Mouse (Mus musculus): ENCODE data around the gene Aspscr1.

Gene Aspscr1

DNA sequence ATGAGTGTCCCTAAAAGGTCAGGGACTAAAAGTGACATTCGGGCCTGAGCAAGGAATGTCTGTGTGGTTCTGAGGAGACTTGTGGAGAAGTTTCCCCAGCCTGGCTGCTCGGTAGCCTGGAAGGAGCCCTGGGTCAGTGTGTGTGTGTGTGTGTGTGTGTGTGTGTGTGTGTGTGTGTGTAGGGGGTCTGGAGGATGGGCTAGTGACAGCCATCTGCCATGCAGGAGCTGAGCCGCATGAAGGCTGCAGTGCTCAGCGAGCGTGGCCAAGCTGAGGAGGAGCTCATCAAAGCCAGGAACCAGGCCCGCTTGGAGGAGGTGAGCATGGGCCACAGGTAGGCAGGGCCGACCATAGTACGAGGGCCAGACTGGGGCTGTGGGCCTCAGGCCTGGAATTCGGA lies 46.5 kb downstream of the Aspscr1 start:
- no peak for DNase-seq

- no peak for DNase-seq
Observed at GRCm38 (mm10) chr11:120719841-120720376, 47.1 kb downstream of the Aspscr1 start.

DNA sequence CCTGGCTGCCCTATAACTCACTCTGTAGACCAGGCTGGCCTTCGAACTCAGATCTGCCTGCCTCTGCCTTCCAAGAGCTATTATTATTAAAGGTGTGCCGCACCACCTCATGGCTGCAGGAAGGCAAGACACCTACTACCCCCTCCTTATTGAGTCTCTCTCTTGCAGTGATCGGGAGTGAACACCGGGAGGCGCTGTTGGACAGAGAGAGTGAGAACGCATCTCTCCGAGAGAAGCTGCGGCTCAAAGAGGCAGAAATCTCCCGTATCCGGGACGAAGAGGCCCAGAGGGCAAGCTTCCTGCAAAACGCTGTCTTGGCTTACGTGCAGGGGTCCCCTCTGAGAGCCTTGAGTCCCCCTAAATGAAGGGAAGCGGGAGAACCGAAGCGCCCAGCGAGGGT lies 47.7 kb downstream of the Aspscr1 start:
- peak; percentile 96 for DNase-seq

DNA sequence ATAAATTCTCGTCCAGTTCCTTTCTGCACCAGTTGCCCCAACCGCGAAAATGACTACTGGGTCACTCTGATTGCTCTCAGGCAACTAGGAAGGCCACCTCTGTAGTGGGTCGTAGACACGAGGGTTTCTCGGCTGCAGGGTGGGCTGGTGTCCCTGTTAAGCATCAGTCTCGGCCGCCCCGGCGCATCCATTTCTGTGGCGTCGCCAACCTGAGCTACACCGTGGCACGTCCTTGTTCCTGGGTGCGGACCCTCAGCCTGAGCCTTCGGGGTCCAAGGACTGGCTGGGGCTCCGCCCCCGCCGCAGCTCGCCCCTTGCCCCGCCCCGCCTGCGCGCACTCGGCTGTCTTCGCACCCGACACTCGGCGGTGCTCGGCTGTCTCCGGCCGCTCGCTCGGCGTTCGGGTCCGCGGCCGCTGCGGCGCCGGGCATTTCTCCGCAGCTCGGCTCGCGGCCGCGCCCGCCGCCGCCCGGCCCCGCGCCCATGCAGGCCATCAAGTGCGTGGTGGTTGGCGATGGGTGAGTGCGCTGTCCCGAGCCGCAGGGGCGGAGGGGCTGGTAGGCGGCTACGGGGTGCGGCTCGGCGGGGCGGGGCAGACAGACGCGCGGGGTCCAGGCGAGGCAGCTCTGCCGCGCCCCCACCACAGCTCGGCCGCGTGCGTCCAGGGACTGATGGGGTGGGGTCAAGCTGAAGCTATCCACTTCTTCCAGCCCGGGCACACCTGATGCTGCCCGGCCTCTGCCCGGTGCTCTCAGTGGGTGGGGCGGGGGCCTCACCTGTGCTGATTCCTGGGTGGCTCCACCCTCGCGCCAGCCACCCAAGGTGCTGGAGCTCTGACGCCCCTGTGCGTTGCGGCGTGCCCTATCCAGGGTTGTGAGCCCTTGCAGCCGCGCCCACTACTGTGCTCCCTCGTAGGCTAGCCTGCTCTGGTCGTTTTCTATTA lies 48.6 kb downstream of the Aspscr1 start, which contains the start of gene Rac3:
Rac3 (plus strand) TSS at position 347 of the 943 bp plus-strand sequence.
- DNase-seq: peak; percentile 79

DNA sequence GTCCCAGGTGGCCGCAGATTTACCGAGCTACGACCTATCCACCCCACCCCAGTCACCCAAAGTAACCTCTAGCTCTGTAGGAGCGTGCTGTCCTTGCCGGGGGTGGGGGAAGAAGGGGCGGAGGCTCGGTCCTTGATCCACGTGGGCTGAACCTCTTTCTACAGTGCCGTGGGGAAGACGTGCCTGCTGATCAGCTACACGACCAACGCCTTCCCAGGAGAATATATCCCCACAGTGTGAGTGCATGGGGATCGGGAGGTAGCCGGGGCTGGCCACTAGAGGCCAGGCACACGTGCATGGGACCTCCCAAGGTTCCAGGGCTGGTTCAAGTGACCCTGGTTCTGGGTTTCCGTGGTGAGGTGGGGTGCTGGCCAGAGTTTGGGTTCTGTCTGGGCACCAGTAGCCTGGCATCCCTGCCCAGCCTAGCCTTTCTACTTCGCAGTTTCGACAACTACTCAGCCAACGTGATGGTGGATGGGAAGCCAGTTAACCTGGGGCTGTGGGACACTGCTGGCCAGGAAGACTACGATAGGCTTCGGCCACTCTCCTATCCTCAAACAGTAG lies 49.4 kb downstream of the Aspscr1 start:
- no peak for DNase-seq

DNA sequence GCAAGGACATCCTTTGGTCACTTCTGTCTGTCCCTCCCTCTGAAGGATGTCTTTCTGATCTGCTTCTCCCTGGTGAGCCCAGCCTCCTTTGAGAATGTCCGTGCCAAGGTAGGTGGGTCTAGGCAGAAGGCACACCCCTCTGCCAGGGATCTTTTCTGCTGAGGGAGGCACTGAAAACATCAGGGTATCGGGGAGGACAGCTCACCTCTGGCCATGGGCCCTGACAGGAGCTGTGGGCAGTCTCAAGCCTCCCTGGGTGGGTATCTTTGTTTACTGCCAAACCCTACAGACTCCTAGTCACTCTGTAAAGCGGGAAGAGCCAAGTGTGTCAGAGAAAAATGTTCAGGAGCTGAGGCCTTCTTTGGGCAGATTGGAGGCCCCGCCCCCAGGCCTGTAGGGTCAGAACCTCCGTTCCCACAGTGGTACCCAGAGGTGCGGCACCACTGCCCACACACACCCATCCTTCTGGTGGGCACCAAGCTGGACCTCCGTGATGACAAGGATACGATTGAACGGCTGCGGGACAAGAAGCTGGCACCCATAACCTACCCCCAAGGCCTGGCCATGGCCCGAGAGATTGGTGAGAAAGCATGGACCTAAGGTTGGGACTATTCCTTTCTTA lies 50.1 kb downstream of the Aspscr1 start:
- peak; percentile 36 for DNase-seq

- no peak for DNase-seq
Observed at GRCm38 (mm10) chr11:120723509-120723908, 50.7 kb downstream of the Aspscr1 start.

GRCm38 (mm10) chr11:120726243-120727168 lies 53.7 kb downstream of the Aspscr1 start:
- no peak for DNase-seq

GRCm38 (mm10) chr11:120727169-120727527 lies 54.4 kb downstream of the Aspscr1 start, which contains the start of gene Dcxr:
Gene Dcxr, minus strand, starts transcription at chr11:120727281.
- DNase-seq: peak; percentile 97

DNA sequence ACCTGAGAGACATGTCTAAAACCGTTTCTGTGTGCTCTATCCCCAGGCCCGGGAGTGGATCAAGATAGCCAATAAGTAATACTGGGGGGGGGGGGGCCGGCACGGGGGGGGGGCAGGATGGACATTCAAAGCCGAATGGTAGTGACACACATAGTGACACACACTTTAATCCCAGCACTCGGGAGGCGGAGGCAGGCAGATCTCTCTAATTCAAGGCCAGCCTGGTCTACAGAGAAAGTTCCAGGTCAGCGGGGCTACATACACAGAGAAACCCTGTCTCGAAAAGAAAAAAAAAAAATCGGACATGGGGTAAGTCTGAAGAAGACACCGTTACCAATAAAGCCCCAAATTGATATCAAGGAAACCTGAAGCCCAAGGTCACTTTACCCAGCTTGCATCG lies 54.8 kb downstream of the Aspscr1 start:
- no peak for DNase-seq

GRCm38 (mm10) chr11:120728530-120729240 lies 55.9 kb downstream of the Aspscr1 start:
- no peak for DNase-seq

- DNase-seq: peak; percentile 83
Observed at GRCm38 (mm10) chr11:120729432-120730050, 56.8 kb downstream of the Aspscr1 start.

DNA sequence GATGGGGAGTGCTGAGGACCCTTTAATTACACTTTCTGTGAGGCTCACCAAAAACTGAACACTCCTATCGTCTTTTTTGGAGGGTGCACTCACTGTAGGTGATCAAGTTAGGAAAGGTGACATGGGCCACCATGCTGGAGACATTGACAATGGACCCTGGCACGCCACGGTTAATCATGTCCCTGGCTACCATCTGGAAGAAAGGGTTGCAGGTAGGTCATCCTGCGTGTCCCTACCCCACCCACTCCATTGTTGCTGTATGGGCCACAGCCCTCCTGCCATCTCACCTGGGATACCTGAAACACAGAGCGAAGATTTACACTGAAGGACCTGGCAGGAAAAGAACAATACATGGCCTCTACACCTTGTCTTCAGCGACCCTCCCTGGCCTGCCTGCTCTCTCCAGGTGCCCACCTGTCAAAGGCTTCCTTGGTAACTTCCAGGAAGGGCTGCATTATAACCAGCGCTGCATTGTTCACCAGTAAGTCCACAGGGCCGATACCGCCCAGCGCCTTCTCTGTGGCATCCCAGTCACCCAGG lies 57.6 kb downstream of the Aspscr1 start:
- DNase-seq: no peak

- DNase-seq: no peak
Observed at GRCm38 (mm10) chr11:120731395-120731794, 58.6 kb downstream of the Aspscr1 start.

DNA sequence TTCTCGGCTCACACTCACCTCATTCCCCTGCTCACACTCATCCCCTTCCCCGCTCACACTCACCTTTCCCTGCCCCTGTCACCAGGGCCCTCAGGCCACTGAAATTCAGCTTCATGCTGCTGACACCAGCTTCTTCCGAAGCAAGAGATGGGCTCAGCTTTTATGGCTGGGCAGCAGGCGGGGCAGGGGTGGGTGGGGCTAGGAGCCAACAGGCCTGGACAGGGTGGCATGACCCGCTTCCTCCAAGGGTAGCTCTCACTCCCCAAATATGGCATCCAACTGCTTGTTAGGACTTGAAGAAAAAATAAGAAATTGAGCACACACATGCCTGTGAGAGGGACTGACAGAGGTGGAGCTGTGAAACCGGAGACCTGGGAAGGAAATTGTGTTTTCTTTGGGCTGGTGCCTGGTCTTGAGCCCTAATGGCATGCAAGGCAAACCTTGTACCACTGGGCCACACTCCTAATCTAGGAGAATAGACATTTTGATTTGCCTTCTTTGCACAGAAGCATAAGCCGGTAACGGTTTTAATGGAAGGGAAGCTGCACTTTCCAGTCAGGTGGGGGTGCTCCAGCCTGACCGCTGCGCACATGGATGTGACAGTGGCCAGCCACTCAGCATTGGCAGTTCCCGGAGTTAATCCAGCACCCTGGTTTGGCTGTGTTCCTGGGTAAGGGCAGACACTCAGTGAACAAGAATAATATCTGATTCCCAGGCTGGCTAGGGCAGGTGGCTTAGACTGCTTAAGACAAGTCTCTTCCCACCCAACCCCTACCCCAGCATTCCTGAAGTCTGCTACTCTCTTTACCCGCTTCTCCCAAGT lies 59.3 kb downstream of the Aspscr1 start, which contains the start of gene Cbr2:
Cbr2 (minus strand) TSS at position 257 of the 823 bp plus-strand sequence.
- DNase-seq: peak; percentile 54

DNA sequence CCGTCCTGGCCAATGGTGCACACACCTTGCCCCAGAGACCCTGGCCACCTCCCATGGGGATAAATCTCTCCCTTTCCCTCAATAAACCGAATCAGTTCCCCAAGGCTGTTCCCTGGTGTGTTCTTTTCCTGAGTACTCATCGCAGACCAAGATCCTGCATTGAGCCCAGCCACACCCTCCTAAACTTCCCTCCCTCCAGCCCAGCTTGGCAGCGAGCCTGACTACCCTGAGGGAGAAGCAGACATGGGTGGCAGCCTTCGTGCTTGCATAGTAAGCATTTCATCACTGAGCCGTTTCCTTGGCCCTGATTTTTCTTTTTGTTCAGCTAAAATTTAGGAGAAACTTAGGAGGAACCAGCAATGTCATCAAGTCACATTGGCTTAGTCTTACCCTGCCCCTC lies 60.7 kb downstream of the Aspscr1 start:
- DNase-seq: peak; percentile 79

DNA sequence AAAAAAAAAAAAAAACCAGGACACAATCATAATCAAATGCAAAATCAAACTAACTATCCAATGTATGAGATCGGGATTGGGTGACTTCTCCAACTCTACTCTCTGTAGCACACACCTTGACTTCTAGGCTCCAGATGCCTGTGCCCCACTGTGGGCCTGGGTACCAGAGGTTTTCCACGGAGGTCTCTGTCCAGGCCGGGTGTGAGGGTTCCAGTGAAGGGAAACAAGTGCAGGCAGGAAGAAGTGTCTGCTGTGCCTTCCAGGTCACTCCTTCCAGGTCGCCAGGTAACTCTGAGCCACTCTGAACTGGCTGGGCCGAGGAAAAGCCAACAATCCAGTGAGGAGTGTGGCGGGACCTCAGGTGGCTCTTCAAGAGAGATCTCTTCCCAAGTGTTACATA lies 63.7 kb downstream of the Aspscr1 start:
- no peak for DNase-seq

DNA sequence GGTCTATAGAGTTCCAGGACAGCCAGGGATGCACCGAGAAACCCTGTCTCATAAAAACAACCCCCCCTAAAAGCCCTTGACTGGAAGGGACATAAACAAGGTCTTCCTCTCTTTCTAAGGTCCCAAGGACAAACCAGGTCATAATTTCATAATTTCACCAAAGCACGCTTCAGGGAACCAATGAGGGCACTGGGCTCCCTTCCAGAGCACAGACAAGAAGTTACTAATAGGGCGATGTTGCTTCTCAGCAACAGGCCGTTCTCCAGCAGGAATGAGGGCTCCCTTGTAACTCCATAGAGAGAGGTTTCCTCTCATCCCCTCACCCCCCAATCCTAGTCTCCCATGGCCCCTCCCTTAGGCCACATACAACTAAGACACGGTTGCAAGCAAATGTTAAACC lies 68.2 kb downstream of the Aspscr1 start:
- no peak for DNase-seq

DNA sequence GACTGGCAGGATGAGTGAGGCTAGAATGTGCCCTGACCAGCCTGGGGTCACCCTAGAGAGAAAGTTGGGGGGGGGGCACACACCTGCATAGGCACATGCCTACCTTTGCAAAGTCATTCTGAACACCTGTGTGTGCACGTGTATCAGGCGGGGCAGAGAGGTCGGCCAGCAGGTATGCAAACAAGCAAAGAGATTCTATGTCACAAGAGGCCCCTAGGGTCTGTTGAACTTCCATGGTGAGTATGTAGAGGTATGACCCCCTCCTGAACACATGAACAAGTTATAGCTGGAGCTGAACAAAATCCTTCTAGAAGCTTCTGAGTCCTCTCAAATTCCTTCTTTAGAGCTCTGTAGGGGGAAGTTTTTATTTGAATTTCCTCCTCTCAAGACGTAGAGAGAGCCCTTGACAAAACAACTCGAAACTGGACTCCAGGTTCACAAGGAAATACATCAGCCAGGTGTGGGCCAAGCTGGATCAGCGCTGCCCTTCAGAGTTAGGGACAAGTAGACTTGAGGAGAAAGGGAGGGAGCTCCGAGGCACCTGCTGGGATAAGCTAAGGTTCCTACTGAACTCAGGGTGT lies 71.4 kb downstream of the Aspscr1 start:
- DNase-seq: peak; percentile 71
